8 mouse cellular contexts compared by ENCODE assay signal in the genomic region with DNA sequence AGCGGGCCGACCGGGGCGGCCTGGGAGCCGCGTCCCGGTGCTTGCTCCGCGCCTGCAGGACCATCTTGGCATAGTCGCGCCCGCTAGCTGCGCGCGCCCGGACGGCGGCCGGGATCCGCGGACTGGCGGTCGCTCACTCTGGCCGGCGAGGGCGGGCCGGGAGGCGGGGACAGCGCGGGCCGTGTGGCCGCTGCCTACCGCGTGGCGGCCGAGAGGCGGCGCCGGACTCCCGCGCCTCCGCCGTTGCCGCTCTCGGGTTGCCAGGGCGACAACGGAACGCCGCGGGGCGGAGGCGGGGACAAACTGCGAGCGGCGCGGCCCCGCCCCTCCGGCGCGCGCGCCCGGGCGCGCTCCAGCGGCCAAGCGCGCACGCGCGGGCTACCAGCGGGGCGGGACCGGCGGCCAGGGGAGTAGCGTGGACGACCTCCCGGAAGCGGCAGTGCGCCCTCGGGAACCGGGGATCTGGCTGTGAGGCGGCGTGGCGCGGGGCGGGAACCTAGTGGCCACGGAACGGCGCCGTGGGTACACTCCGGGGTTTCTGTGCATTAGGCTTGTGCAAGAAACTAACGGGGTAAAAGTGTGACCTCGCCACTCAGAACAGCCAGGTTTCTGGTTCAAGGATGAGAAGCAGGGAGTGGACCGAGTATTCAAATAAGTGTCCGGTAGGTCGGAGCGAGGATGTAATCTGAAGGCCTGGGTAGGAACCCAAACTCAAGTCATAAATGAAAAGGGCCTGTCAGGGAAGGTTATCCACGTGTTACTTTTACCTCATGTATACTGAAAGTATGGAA. TPM values are rescaled to one million over a fixed set of nuclear protein-coding genes. Genes with fewer than 3 reads are reported as not detected.
DNase-seq lines count a peak whose midpoint lies in the region; ATAC-seq and TF ChIP-seq lines count a peak whose summit lies in the region.

A gene (minus strand): TSS at position 74 of the 791 bp plus-strand sequence.

- no peaks in the 10 kb centered on the region for H3K36me3 ChIP-seq in embryonic facial prominence, embryonic 10.5 days (replicated peaks)
- no peaks in the 10 kb centered on the region for H3K36me3 ChIP-seq in intestine, postnatal 0 days (ENCODE audit: control insufficient read depth, insufficient read depth)
- no peaks in the 10 kb centered on the region for H3K36me3 ChIP-seq in midbrain, embryonic 10.5 days

- intact Hi-C loops in left cerebral cortex, postnatal 36 days (cut with DNase I) = loop anchor here (2.0 kb wide), 1 partner anchor 922 kb away; no protein-coding TSS in a partner anchor

- peak; percentile 52 for TF ChIP-seq CTCF in intestine, postnatal 0 days (IDR thresholded peaks at IDR 0.05; ENCODE audit: low read depth)

- peak within 1 kb of the TSS; percentile 81 for H3K9ac ChIP-seq in intestine, postnatal 0 days (ENCODE audit: low read depth, low read length)

- peak; percentile 97 for DNase-seq in adrenal gland, postnatal 14 days
- DNase-seq in embryonic facial prominence, embryonic 10.5 days (ENCODE audit: low spot score) = peak; percentile 95
- peak; percentile 91 to 96 for DNase-seq in left cerebral cortex, postnatal 36 days (ENCODE audit: low spot score in 2 of 2)
- DNase-seq in midbrain, embryonic 10.5 days (ENCODE audit: low spot score) = peak; percentile 91
- peak; percentile 89 for DNase-seq in right cerebral cortex, postnatal 36 days (ENCODE audit: low spot score in 2 of 2)
- DNase-seq in urinary bladder, postnatal 4 days (ENCODE audit: low spot score in 2 of 2) = peak; percentile 90 to 94

- H3K4me1 ChIP-seq in embryonic facial prominence, embryonic 10.5 days = peaks cover 16% of the 10 kb centered on the region
- no peaks in the 10 kb centered on the region for H3K4me1 ChIP-seq in intestine, postnatal 0 days (replicated peaks; ENCODE audit: control insufficient read depth, insufficient read depth, low read length)
- peaks cover 23% of the 10 kb centered on the region for H3K4me1 ChIP-seq in midbrain, embryonic 10.5 days

- H3K27ac ChIP-seq in embryonic facial prominence, embryonic 10.5 days (replicated peaks) = peak within 1 kb of the TSS; percentile 94
- H3K27ac ChIP-seq in intestine, postnatal 0 days (ENCODE audit: low read depth, low read length) = peak within 1 kb of the TSS; percentile 85
- H3K27ac ChIP-seq in midbrain, embryonic 10.5 days (replicated peaks) = peak within 1 kb of the TSS; percentile 94

- no peaks in the 10 kb centered on the region for H3K9me3 ChIP-seq in embryonic facial prominence, embryonic 10.5 days
- H3K9me3 ChIP-seq in intestine, postnatal 0 days (ENCODE audit: control insufficient read depth) = no peaks in the 10 kb centered on the region
- no peaks in the 10 kb centered on the region for H3K9me3 ChIP-seq in midbrain, embryonic 10.5 days (replicated peaks)

- H3K4me2 ChIP-seq in intestine, postnatal 0 days (replicated peaks; ENCODE audit: low read depth) = peak within 1 kb of the TSS; percentile 75

- under 1% methylated on average over 94 of the region's 99 CpGs for whole genome bisulfite sequencing in embryonic facial prominence, embryonic 10.5 days
- under 1% methylated on average over 73 of the region's 99 CpGs for WGBS in intestine, postnatal 0 days
- whole genome bisulfite sequencing in midbrain, embryonic 10.5 days = under 1% methylated on average over 95 of the region's 99 CpGs

- peak within 1 kb of the TSS; percentile 78 for H3K4me3 ChIP-seq in embryonic facial prominence, embryonic 10.5 days
- H3K4me3 ChIP-seq in intestine, postnatal 0 days (ENCODE audit: low read depth, low read length) = peak within 1 kb of the TSS; percentile 76
- peak within 1 kb of the TSS; percentile 73 for H3K4me3 ChIP-seq in midbrain, embryonic 10.5 days

- H3K27me3 ChIP-seq in embryonic facial prominence, embryonic 10.5 days (replicated peaks; ENCODE audit: low read depth, poor library complexity, severe bottlenecking) = no peaks in the 10 kb centered on the region
- no peaks in the 10 kb centered on the region for H3K27me3 ChIP-seq in intestine, postnatal 0 days (replicated peaks; ENCODE audit: control insufficient read depth, insufficient read depth, low read length)
- H3K27me3 ChIP-seq in midbrain, embryonic 10.5 days (ENCODE audit: low read depth, poor library complexity, severe bottlenecking) = no peaks in the 10 kb centered on the region

- peak; percentile 66 for ATAC-seq in granulocyte monocyte progenitor cell, adult 5-6 weeks (replicated peaks; ENCODE audit: poor library complexity, severe bottlenecking)
- peak; percentile 99 for ATAC-seq in intestine, postnatal 0 days

RNA-seq across cellular contexts. Expression of the gene that starts here (rescaled TPM):
- total RNA-seq in adrenal gland, postnatal 14 days (2021) = 38.9 and 45.8 TPM in 2 replicates
- 9.2 and 9.7 TPM in 2 replicates for polyA plus RNA-seq in embryonic facial prominence, embryonic 10.5 days (2016; fragmentation: Nextera tagmentation; extraction: Ambion mirVana)
- total RNA-seq in granulocyte monocyte progenitor cell, adult 5-6 weeks (2014; fragmentation: Nextera tagmentation) = 42.6 and 45.2 TPM in 2 replicates
- total RNA-seq in granulocyte monocyte progenitor cell, adult 5-6 weeks (2017) = 54.6 and 64.1 TPM in 2 replicates
- 4.6 and 4.7 TPM in 2 replicates for polyA plus RNA-seq in intestine, postnatal 0 days (2015; fragmentation: Nextera tagmentation; extraction: Ambion mirVana)
- total RNA-seq in left cerebral cortex, postnatal 36 days (2021) = 10 to 100 TPM; 75.6 to 89.4 TPM
- 7.6 and 9.6 TPM in 2 replicates for polyA plus RNA-seq in midbrain, embryonic 10.5 days (2016; fragmentation: Nextera tagmentation; extraction: Ambion mirVana)

Comparison
In these comparisons a context has a peak if more than half of its experiments do, and no peak if none do; other contexts are left out.
1. Peak in every context shown above with its lines: DNase-seq, ATAC-seq, H3K4me3 ChIP-seq and H3K27ac ChIP-seq.